Mouse (Mus musculus): ENCODE data around the gene Tas2r134.

Tas2r134 gene

DNA sequence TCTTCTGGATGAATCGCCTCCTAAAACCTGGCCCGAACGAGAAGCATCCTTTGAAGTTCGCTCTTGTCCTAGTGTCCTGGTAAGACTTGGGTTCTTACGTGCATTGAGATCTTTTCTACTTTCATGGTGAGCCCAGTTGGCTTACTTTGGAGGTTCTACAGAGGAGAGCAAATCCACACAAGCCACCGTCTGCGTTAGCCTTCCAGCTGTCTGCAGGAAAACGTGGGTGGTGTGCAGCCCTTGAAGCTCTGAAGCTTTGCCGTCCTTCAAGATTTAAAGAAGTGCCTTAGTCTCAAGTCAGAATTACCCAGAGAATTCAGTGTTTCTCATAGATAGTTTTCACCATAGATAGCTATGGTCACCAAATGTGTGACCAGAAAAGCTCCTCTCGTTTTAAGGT lies 24.8 kb downstream of the Tas2r134 start:
- no peak for DNase-seq (ENCODE audit: extremely low spot score)

DNA sequence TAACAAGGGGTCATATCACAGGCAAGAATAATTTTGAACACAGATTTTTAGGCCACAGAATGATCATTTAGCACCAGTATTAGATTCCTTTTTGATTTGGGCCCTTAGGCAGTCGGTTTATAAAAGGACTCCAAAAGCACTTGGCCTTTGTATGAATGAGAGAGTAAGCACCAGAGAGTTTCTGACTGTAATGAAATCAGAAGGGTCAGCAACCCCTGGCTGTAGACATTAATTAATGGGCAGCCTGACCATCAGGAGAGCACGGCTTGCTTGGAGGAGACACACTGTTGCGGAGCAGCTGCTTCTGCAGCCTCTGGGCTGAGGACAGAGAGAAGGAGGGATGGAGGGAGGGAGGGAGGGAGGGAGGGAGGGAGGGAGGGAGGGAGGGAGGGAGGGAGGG lies 30.4 kb downstream of the Tas2r134 start:
- no peak for DNase-seq (ENCODE audit: extremely low spot score)

DNA sequence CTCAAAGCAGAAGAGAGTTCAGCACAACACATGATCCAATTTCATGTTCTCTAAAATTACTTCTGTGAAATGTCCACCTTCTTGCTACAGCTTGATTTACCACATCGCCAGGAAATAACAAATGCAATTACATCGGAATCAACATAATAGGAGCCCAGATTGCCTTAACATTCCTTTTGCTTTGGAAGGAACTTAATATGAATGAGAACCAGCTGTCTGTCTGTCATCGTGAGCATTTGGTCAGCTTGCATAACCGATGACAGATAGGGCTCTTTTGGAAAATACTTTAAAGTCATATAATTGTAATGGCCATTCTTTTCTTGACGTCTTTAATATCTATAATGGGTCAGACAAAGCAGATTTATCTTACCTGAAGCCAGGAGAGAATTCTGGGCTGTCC lies 31.0 kb downstream of the Tas2r134 start:
- DNase-seq (ENCODE audit: extremely low spot score) = no peak

DNA sequence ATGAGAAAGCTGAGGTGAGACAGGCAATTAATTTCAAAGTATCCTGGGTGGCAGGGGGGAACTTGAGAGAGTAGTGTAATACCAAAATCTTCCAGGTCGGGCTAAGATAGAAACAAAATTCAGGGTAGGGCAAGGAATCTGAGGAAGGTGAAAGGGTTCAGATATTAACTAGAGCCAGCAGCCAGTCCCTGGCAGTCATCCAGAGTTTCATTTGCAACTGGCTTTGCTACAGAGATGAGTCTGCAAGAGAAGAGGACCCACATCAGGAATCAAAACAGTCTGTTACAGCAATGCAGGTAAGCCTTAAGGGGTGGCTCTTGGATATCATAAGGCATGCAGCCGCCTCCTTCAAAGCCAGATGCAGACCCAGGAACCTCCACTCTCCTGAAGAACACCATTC lies 47.0 kb downstream of the Tas2r134 start:
- no peak for DNase-seq (ENCODE audit: extremely low spot score)
